Mouse (Mus musculus) central nervous system, embryonic 18 days (tissue): ENCODE results near the gene Blm. TPM values are rescaled to one million over a fixed set of nuclear protein-coding genes. Genes with fewer than 3 reads are reported as not detected.

ENCODE experiments used
- polyA plus RNA-seq: library from polyadenylated mRNA; depleted of rRNA; stranded (reverse); fragments of >200 nt; gene quantifications from 2 replicates; pipeline ENCODE4 v1.2.3, GENCODE M21; 2012; rRNA removed

Gene Blm
- 6.4 and 7.4 TPM in 2 replicates for polyA plus RNA-seq

GRCm38 (mm10) chr7:80535009-80535744 is at the start of gene Blm:
Gene Blm, minus strand, starts transcription at chr7:80535119.

GRCm38 (mm10) chr7:80405188-80405695 is 129.7 kb downstream of the Blm start, which contains the start of gene Furin:
Gene Furin, minus strand, starts transcription at chr7:80405436.

Other genes starting within 250 kb of the Blm start
- 18.6 and 22.8 TPM in 2 replicates for gene Prc1, start 240.7 kb downstream of the Blm start, polyA plus RNA-seq
- gene Rccd1, start 210.7 kb downstream of the Blm start, polyA plus RNA-seq: 24.9 and 25.4 TPM in 2 replicates
- 70.6 and 77.1 TPM in 2 replicates for gene Unc45a, start 194.1 kb downstream of the Blm start, polyA plus RNA-seq
- 46.9 and 50.0 TPM in 2 replicates for gene Hddc3, start 192.0 kb downstream of the Blm start, polyA plus RNA-seq
- 59.6 and 69.5 TPM in 2 replicates for gene Man2a2, start 163.7 kb downstream of the Blm start, polyA plus RNA-seq
- gene Fes, start 147.2 kb downstream of the Blm start, polyA plus RNA-seq: 5.3 and 6.2 TPM in 2 replicates
- 14.3 and 17.2 TPM in 2 replicates for gene Furin, start 129.7 kb downstream of the Blm start, polyA plus RNA-seq
- gene Crtc3, start 153.8 kb upstream of the Blm start, polyA plus RNA-seq: 13.7 and 16.2 TPM in 2 replicates